Mouse (Mus musculus): ENCODE data around the gene Rpgrip1.

DNA sequence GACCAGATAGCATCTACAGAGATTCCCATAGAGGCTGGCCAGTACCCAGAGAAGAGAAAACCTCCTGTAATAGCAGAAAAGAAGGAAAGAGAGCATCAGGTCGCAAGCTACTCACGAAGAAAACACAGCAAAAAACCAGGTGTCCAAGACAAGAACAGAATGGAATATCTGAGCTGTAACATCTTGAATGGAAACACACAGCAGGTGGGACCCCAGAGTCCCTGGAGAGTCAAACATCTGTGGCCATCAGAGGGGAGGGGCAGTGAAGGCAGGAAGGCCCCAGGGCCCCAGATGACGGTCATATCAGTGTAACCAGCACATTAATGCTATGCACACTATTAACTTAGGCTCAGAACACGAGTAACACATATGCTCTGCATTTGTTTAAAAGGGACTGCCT, 39.4 kb downstream of the Rpgrip1 start:
- TF ChIP-seq CTCF (IDR thresholded peaks at IDR 0.05; ENCODE audit: borderline replicate concordance, insufficient read depth, low read depth, low read length) (no peak), POLR2A (IDR thresholded peaks at IDR 0.05; ENCODE audit: borderline replicate concordance, insufficient read depth, low read length) (no peak)
